Mouse (Mus musculus): ENCODE measurements at regions not wholly inside any gene's neighbourhood (a gene's known extent, or its start where the extent isn't known, plus 50 kb on each side); places are given as distances from the start of the nearest gene placed in this dataset.

GRCm38 (mm10) chr15:51125896-51126295 is 2758.8 kb upstream of the Gm7489 start:
- no peak for TF ChIP-seq CTCF (IDR thresholded peaks at IDR 0.05; ENCODE audit: borderline replicate concordance, control insufficient read depth, extremely low read depth, insufficient read depth, low read length, poor library complexity)
- no peak for TF ChIP-seq POLR2A (IDR thresholded peaks at IDR 0.05; ENCODE audit: control insufficient read depth, extremely low read depth, insufficient read depth, low read length, poor library complexity)

All from thymus, adult 2 months (tissue).